Mouse (Mus musculus) G1E (cell line): ENCODE measurements around the gene Sptbn4. TPM values are rescaled to one million over a fixed set of nuclear protein-coding genes. Genes with fewer than 3 reads are reported as not detected.

ENCODE experiments used
- ATAC-seq: 2 replicates; pipeline ENCODE4 v1.8.0; 2016; ENCODE audit warnings: mild to moderate bottlenecking; ENCODE audit not compliant: insufficient number of reproducible peaks, poor library complexity, low FRiP score, severe bottlenecking; ENCODE audit errors: extremely low read depth
- DNase-seq: peaks from one replicate; pipeline ENCODE4 v3.0.0; 2012; ENCODE audit warnings: low spot score
- H3K27me3 ChIP-seq: 2 replicates; pipeline ENCODE4 v1.6.1; 2012; ENCODE audit warnings: mild to moderate bottlenecking, low read length, inconsistent platforms; ENCODE audit not compliant: insufficient read depth
- H3K36me3 ChIP-seq: replicated peaks from 2 replicates; pipeline ENCODE3; 2012; ENCODE audit warnings: mild to moderate bottlenecking, inconsistent platforms
- H3K4me1 ChIP-seq: 2 replicates; pipeline ENCODE4 v1.6.1; 2012; ENCODE audit warnings: low read depth, low read length, inconsistent platforms, mixed read lengths; ENCODE audit not compliant: insufficient read depth
- H3K4me3 ChIP-seq: 2 replicates; pipeline ENCODE4 v1.5.1; 2012; ENCODE audit warnings: low read depth, mild to moderate bottlenecking, inconsistent platforms, low read length, moderate library complexity, mixed read lengths
- H3K9me3 ChIP-seq: replicated peaks from 2 replicates; pipeline ENCODE4 v1.6.1; 2012; ENCODE audit warnings: inconsistent platforms
- CTCF ChIP-seq: IDR thresholded peaks from 2 replicates; pipeline ENCODE4 v1.5.1; 2012; ENCODE audit warnings: low read depth, low read length, inconsistent platforms, mixed read lengths
- GATA1 ChIP-seq: IDR thresholded peaks from 2 replicates; pipeline ENCODE4 v1.6.1; 2012; ENCODE audit warnings: borderline replicate concordance, low read length, inconsistent platforms, mixed read lengths
- GATA2 ChIP-seq: IDR thresholded peaks from 2 replicates; pipeline ENCODE4 v1.6.1; 2012; ENCODE audit warnings: low read depth, low read length, inconsistent platforms, borderline replicate concordance
- POLR2AphosphoS5 ChIP-seq: IDR thresholded peaks from 2 replicates; pipeline ENCODE4 v1.6.1; 2012; ENCODE audit warnings: low read depth, low read length, inconsistent platforms; ENCODE audit not compliant: insufficient replicate concordance
- TAL1 ChIP-seq: conservative IDR thresholded peaks from 2 replicates; pipeline ENCODE4 v1.6.1; 2012; ENCODE audit warnings: low read depth, low read length, inconsistent platforms, mixed read lengths
- polyA plus RNA-seq: library from polyadenylated mRNA; stranded (reverse); fragments of >175 nt; gene quantifications from 2 replicates; pipeline ENCODE4 v1.2.3, GENCODE M21; 2012
- total RNA-seq, 2 experiments: library from RNA; stranded (forward) in 1 of 2; stranded (reverse) in 1 of 2; fragments of 200-1000 nt in 1 of 2; fragments of >200 nt in 1 of 2; fragmentation: Nextera tagmentation in 1 of 2; gene quantifications; 2 replicates each; pipeline ENCODE4 v1.2.3; 2014 to 2017

The Sptbn4 gene
- total and polyA plus RNA-seq, 3 experiments = 0.91 to 2.9 (median 1.2) TPM

DNA sequence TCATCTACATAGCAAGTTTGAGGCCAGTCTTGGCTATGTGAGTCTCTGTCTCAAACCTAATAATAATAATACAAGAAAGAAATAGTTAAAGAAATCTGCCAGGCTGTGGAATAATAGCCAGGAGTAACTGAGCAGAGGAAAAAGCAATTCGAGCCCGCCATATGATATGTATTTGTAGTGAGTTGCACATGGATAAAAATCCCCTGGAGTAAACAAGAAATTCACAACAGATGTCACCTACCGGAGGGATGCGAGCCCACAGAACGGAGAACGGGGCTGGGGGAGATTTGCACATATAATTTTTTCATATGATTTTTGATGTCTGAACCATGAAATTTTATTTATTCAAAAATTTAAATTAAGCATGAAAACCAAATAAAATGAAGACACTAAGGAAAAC, 67.7 kb downstream of the Sptbn4 start:
- TF ChIP-seq CTCF (no peak), GATA2 (no peak), POLR2AphosphoS5 (no peak), TAL1 (no peak), GATA1 (no peak)
- no peak for ATAC-seq
- H3K4me3 ChIP-seq = no peak overlapping the region
- H3K4me1 ChIP-seq = peaks cover 28% of the 10 kb centered on the region
- H3K27me3 ChIP-seq = peaks cover 16% of the 10 kb centered on the region
- no peaks in the 10 kb centered on the region for H3K9me3 ChIP-seq
- no peak for DNase-seq
- H3K36me3 ChIP-seq = no peaks in the 10 kb centered on the region

DNA sequence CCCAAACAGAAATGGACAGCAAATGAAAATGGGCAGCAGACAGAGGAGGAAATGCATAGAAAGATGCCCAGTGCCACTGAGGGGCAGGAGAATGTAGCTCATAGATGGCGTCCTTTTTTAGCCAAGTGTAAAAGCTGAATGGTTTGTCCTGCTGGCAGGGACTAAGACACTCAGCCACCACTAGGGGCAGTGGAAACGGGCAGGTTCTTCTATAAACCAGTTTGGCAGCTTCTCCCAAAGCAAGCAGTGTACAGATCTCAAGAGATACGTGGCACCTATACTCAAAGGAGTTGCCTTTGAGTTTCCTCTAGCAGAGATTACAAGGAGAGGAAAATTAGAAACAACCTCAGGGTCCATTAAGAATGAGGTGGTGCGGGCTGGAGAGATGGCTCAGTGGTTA, 69.1 kb downstream of the Sptbn4 start:
- TF ChIP-seq CTCF (peak; percentile 37; the same call in 1 of the 2 replicates), GATA2 (no peak)
- Histone ChIP-seq H3K9me3 (no peaks in the 10 kb centered on the region), H3K4me3 (no peak overlapping the region), H3K27me3 (peaks cover 23% of the 10 kb centered on the region), H3K4me1 (peaks cover 14% of the 10 kb centered on the region), H3K36me3 (no peaks in the 10 kb centered on the region)
- DNase-seq (peak; percentile 39), ATAC-seq (no peak)

DNA sequence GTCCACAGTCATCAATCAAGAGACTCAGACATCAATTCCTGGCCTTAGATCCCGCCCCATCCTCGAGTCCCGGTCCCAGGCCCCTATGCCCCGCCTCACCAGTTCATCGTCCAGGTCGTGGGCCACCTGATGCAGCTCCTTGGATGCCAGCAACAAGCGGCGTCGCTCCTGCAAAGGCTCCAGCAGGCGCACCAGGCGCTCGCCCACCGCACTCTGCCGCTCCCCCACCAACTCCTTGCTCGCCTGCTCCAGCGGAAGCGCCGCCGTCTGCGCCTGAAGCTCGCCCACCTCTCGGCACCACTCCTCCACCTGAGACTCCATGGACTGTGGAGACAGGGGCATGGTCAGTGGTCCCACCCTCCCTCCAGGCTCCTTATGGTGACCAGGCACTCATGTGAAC, 72.2 kb downstream of the Sptbn4 start:
- Histone ChIP-seq H3K36me3 (no peaks in the 10 kb centered on the region), H3K9me3 (peaks cover 5% of the 10 kb centered on the region), H3K4me3 (no peak overlapping the region), H3K4me1 (peaks cover 8% of the 10 kb centered on the region; the same call in 1 of the 2 replicates), H3K27me3 (peaks cover 32% of the 10 kb centered on the region)
- no peak for DNase-seq
- TF ChIP-seq POLR2AphosphoS5 = no peak
- ATAC-seq = no peak

DNA sequence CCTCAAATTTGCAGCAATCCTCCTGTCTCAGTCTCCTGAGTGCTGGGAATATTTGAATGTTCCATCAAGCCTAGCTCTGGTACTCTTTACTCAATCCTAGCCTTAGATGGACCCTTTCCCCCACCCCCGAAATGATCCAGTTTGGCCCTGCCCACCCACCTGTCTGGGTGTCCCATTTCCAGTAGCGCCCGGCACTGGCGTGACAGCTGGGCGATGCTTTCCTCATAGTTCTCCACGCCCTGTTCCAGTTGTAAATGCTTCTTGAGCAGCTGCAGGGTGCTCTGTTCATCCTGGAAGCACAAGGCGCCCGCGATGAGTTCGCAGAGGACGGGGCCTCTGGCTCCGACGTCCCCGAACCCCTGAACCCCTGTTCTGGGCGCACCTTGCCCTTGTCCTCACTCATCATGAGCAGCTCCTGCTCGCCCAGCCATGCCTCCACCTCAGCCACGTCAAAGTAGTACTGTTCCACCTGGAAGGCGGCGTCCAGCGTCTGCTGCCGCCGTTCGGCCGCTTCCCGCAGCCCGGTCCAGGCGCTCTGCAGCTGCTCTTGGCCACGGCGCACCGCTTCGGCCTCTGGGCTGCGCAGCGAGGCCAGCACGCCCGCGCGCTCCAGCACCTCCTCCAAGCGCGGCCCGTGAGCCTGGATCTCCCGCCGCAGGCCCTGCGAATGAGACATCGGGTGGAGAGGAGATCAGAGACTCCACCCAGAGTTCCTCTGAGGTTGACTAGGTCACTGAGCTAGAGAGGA, 75.6 kb downstream of the Sptbn4 start:
- Histone ChIP-seq H3K9me3 (peaks cover 13% of the 10 kb centered on the region), H3K4me1 (peaks cover 30% of the 10 kb centered on the region), H3K36me3 (no peaks in the 10 kb centered on the region), H3K4me3 (no peak overlapping the region), H3K27me3 (peaks cover 30% of the 10 kb centered on the region)
- no peak for ATAC-seq
- TF ChIP-seq CTCF (no peak), GATA2 (no peak), POLR2AphosphoS5 (no peak), GATA1 (no peak), TAL1 (no peak)
- DNase-seq = no peak

DNA sequence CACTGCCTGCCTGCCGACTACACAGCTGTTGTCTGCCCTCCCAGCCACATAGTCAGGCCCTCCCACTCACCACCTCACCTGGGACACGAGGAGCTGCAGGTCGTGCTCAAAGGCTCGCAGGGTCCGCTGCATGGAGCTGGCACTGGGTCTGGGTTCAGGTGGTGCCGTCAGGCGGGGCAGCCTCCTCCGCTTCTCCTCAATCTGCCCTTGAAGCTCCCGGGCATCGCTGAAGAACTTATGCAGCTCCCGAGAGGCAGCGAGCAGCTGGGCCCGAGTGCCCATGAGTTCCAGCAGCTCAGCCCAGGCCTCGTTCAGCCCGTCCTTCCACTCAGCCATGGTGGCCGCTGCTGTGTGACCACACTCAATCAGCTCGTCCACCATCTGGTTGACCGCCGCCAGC, 78.4 kb downstream of the Sptbn4 start:
- H3K27me3 ChIP-seq = peaks cover 16% of the 10 kb centered on the region
- ATAC-seq (no peak), DNase-seq (no peak)
- no peak overlapping the region for H3K4me3 ChIP-seq
- peaks cover 47% of the 10 kb centered on the region for H3K4me1 ChIP-seq
- H3K36me3 ChIP-seq = peaks cover 3% of the 10 kb centered on the region
- H3K9me3 ChIP-seq = peaks cover 18% of the 10 kb centered on the region
- TF ChIP-seq TAL1 (no peak), GATA2 (no peak), GATA1 (no peak), CTCF (no peak), POLR2AphosphoS5 (no peak)

DNA sequence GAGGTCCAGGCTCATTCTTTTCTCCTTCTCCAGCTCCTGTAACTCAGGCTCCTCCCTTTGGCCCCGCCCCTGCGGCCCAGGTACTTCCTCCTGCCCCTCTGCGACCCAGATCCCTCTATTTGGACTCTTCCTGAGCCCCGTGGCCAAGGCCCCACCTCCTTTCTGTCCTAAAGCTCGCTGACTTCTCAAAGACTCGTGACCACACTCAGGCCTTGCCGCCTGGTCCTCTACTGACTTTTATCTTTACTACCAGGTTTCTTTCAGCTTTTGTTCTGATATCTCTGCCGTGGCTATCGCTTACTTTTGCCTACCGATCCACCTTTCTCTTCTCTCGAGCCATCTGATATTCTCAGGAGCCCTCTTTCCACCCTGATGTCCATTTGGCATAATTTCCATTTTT, 79.5 kb downstream of the Sptbn4 start:
- ATAC-seq (peak; percentile 91), DNase-seq (peak; percentile 68)
- Histone ChIP-seq H3K9me3 (peaks cover 22% of the 10 kb centered on the region), H3K27me3 (peaks cover 13% of the 10 kb centered on the region), H3K36me3 (peaks cover 6% of the 10 kb centered on the region), H3K4me3 (peak overlapping the region; percentile 68; the same call in 1 of the 2 replicates), H3K4me1 (peaks cover 47% of the 10 kb centered on the region)
- no peak for TF ChIP-seq POLR2AphosphoS5
- TF ChIP-seq TAL1 = peak; percentile 38; the same call in 1 of the 2 replicates
